Mouse (Mus musculus): ENCODE results near the gene Kcnk5. TPM values are rescaled to one million over a fixed set of nuclear protein-coding genes. Genes with fewer than 3 reads are reported as not detected.

The Kcnk5 gene
- polyA plus RNA-seq, 1 experiment = 20.4 TPM

DNA sequence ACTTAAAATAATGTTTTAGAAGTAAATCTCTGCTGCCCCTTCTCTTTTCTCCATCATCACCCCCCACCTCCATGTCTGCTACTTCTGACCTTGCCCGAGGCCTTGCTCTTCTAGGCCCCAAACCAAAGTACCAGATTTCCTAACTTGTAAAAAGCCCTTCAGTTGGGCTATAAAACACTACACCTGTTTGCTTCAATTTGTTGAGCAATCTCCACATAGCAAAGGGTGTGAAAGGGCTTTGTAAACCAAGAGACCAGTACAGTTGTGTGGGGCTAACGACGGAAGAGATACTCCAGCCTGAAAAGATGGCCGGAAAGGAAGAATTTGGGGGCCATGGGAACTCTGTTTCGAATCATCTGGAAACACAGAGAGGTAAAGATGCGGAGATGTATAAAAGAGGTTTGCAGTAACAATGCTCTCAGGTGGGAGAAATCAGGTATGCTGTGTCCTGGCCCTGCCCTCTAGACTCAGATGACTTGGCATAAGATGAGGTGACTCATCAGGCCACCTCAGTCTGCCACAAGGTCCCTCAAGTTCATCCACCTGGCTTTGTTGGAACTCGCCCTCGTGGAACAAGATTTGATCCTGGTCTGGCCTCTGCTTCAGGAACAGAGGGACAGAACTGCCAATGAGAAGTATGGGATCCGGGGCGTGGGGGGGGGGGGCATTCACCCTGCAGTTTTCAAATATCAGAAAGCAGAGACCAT, 46.5 kb downstream of the Kcnk5 start:
- peak; percentile 70 for DNase-seq (ENCODE audit: low read depth, low spot score)
- WGBS = 38% methylated on average over 10 of the region's 10 CpGs

DNA sequence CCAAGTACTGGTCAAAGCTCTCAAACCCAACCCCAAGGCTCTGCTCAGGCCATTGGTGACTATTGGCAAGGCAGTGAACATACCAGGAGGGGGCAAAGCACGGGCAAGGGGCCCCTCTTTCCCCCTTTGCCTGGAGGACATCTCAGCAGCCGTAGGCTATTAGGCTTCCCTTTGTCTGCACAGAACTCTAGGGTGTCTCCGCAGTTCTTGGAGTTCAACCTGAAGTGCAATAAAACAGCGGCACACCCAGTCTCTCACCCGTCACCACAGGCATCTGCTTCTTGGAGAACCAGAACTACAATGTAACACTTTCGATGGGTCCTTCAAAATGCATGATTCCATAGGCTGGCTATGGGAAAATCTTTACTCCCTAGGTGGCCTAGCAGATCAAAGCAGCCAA, 53.4 kb downstream of the Kcnk5 start:
- no peak for DNase-seq (ENCODE audit: low read depth, low spot score)
- 26% methylated on average over 6 of the region's 6 CpGs for WGBS

DNA sequence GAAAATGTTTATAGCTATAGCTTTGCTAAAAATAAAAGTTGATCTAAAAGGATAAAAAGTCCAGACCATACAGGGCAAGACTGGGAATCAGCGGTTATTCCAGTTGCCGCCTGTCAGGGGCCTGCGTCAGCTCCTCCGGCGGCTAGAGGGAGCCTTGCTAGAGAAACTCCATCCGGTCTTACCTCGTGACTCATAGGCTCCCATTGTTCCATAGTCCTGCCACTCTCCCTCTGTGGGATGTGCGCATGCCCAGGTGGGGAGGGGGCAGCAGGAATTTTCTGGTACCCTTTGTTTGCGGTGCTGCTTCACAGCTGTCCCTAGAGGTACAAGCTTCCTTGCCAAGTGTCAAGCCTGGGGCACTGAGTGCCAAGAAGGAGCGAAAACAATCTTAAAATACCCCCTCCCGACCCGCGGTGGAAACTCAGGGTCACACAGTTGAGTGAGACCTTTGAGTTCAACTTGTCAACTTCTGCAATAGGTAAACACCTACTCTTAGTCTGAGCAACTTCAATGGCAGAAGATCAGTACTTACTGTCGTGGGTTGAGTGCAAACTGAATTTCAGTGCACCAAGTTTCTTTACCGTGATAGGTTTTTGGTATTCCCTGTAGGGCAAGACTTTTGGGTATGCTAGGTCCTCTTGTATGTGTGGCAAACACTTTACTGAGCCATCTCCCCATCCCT, 54.1 kb downstream of the Kcnk5 start:
- 59% methylated on average over 15 of the region's 15 CpGs for WGBS
- DNase-seq (ENCODE audit: low read depth, low spot score) = no peak

DNA sequence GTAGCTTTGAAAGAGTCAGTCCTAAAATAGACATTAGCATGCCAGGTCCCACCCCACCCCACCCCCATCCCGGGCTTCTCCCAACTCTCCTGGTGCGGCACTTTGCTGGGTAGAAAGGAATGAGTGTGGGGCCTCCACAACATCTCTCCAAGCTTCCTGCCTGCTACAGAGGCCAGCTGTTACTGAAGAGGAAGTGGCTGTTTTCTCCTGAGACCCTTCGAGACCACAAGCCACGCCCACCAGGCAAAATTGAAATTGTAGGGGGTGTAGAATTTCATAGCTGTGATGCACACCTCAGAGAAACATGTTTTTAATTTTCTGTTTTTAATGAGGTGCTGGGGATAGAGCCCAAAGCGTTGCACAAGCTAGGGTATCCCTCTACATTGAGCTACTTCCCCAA, 60.7 kb downstream of the Kcnk5 start:
- no peak for DNase-seq (ENCODE audit: low read depth, low spot score)
- 67% methylated on average over 5 of the region's 5 CpGs for WGBS

DNA sequence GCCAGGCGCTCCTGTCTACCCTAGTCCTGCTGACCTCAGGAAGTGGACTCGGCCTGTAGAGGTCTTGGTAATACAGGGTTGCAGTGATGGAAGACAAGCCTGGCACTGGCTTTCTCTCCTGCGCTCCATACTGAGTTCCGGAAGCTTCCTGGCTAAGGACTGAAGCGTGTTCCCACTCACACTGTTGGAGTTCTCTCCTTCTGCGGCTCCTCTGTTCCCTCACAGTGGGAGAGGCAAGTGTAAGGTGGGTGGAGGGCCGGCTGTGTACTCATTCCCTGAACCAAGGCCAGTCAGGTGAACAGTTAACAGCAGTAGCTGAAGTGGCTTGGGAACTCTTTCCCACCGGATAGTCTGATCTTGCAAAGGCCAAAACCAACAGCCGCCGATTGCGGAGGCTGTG, 61.6 kb downstream of the Kcnk5 start:
- no peak for DNase-seq (ENCODE audit: low read depth, low spot score)
- WGBS = 94% methylated on average over 11 of the region's 11 CpGs

DNA sequence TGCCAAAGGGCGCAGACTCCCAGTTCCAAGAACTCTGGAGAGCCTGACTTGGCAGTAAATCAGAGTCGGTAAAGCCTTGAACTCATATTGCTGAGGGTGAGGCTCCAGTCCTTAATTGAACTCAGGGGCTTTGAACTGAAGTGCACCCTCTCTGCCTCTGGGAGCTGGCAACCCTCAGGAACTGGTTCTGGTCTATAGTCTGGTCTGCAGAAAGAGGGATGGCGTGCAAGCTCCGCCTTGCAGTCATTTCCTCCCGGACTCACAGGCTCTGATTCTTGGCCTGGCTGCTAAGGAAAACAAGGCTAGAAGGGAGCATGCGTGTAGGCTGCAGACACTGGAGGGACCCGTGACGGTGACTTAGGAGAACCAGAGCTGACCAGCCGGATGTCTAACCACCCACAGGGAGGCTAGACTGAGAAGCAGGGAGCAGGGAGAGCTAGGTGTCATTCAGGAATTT, 65.4 kb downstream of the Kcnk5 start:
- no peak for DNase-seq (ENCODE audit: low read depth, low spot score)
- 15% methylated on average over 9 of the region's 9 CpGs for WGBS

DNA sequence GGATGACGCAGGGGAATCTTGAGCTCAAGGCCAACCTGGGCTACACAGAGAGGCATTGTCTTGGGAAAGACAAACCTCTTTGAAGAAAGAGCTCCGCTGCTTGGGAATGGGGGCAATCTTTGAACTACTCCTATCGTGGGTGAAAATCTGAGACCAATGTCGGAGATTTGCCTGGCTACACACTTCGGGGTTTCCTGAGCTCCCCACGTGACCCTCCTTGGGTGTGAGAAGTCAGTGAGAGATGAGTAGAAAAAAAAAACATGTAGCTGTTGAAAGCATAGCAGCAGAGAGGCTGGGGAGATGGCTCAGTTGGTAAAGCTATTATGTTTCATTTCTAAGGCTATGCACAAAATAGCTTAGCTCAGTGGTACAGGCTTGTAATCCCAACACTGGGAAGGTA, 66.7 kb downstream of the Kcnk5 start:
- DNase-seq (ENCODE audit: low read depth, low spot score) = no peak
- 88% methylated on average over 6 of the region's 6 CpGs for WGBS

DNA sequence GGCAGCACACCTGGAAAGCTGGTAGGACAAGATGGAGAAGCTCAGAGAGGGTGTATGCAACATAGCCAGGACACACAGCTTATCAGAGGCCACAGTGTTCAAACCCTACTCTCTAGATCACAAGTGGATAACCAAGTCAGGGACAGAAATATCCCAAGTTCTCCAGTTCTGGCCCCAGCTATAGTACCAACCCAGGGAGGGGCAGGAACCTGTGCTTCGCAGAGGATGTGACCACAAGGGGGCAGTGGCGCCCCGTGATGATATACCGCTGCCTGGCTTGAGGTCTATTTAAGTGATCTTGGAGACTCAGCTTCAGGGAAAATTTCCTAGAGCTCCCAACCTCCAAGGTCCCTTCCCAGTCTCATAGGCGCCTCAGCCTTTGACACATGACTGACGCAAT, 67.6 kb downstream of the Kcnk5 start:
- DNase-seq (ENCODE audit: low read depth, low spot score) = no peak
- WGBS = 2% methylated on average over 6 of the region's 6 CpGs

DNA sequence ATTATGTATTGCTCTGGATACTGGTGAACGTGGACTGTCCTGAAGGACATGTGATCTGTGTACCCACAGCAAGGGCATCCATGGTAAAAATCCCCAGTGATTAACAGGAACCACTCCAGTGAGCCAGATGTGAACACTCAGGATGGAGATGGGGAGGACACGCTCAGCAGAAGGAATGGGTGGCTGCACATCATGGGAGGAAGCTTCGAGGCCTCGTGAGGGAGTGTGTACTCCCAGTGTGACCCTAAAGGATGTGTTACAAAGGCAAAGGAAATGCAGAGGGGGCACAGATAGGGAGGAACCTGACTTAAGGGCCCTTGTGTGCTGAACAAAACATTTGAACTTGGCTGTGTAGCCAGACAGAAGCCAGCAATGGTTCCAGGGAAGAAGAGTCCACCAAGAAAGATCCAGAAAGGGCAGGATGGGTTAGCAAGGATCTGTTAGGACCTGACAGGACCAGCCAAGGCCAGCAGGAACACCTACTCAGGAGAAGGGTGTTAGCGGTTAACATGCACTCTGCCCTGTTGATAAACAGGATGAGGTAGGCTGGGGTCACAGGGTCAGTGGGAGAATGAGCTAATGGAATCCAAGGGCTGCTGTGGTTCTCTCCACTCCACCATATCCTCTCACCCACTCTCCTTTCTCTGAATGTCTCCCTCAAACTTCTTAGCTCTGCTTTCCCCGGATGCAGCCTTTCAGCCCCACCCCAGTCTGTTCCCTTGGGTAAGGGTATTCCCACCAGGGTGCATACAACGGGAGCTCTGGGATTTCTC, 68.2 kb downstream of the Kcnk5 start:
- no peak for DNase-seq (ENCODE audit: low read depth, low spot score)
- 54% methylated on average over 7 of the region's 7 CpGs for WGBS

DNA sequence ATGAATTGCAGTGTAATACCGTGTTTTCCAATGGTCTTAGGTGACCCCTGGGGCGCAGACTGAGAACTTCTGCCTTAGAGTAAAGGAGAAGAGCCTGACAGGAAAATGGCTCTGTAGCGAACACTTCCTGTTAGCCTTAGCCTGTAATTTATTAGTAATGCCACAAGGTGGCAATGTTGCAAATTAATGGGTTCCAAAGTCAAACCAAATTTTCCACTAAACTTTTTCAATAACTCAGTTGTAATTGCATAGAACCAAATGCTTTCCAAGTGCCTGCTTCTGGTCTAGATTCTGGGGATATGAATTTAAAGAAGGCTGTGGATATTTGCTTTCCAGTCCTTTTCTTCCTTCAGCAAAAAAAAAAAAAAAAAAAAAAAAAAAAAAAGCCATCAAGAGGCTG, 69.4 kb downstream of the Kcnk5 start:
- no peak for DNase-seq (ENCODE audit: low read depth, low spot score)
- 88% methylated on average over 3 of the region's 3 CpGs for WGBS

DNA sequence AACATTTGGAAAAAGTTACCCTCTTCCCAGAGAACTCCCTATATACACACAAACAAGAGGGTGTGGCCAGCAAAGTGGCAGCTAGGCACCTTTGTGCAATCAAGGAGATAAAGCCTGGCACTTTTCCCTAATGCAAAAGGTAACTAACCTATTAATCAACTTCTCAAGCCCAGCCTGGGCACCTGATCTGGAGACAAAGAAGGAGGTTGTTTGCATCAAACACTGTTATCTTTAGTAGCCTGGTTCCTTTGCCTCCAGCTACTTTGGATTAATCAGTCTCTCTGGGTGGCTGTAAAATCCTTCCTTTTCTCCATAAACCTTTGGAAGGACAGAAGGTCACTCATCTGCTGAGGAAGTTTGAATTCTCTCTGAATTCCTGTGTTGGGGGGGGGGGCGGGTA, 70.7 kb downstream of the Kcnk5 start:
- 20% methylated on average over 1 of the region's 1 CpGs for WGBS
- no peak for DNase-seq (ENCODE audit: low read depth, low spot score)

DNA sequence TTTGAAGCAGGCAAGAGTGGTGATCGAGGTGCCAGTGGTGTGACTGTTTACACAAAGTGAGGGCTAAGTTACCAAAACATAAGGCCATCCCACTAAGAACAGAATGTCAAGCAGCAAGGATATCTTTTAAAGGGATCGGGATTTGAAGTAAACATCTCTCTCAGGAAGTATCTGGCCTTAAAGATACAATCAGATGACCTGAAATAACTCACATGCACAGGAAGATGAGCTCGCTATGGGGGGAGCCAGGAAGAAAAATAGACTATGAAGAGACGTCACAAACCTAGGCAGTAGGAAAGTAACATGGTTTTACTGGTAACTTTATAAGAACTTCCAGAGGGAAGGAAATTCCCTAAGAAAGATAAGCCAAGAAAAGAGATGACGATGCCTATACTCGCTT, 75.3 kb downstream of the Kcnk5 start:
- DNase-seq (ENCODE audit: low read depth, low spot score) = no peak
- 70% methylated on average over 6 of the region's 6 CpGs for WGBS

DNA sequence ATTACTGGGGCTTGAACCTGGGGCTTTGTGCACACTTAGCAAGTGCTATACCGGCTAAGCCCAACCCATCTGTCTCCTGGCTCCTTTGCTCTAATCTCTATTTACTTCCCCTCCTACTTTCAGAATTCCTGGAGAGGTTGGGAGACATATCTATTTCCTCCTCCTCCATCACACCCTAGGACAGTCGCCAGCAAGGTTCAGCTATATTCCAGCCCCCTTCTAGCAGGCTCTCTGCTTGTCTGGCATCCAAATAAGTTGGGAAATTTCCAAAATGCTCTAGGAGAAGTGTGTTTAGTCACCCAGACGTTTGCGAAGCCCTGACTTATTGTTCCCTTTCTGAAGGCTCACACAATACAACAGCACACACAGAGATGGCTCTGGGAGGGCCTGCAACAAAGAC, 78.4 kb downstream of the Kcnk5 start:
- no peak for DNase-seq (ENCODE audit: low read depth, low spot score)
- WGBS = 21% methylated on average over 4 of the region's 4 CpGs

DNA sequence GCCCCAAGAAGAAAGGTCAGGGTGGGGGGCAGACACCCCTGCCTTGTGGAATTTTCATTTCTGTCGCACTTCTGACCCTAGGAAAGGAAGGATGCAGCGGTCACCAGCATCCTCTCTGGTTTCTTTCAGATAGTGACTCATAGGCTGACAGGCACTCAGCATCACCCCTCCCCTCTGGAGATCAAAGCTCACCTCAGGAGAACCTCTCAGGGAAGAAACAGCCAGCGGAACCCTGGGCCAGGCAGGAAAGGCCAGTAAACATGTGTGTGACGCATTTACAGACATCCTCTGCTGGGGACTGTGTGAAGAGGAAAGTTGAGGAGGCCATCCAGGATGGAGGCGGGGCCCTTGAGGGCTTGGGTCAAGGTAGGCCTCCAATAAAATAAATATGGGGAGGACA, 83.5 kb downstream of the Kcnk5 start:
- 30% methylated on average over 5 of the region's 5 CpGs for WGBS
- DNase-seq (ENCODE audit: low read depth, low spot score) = no peak

DNA sequence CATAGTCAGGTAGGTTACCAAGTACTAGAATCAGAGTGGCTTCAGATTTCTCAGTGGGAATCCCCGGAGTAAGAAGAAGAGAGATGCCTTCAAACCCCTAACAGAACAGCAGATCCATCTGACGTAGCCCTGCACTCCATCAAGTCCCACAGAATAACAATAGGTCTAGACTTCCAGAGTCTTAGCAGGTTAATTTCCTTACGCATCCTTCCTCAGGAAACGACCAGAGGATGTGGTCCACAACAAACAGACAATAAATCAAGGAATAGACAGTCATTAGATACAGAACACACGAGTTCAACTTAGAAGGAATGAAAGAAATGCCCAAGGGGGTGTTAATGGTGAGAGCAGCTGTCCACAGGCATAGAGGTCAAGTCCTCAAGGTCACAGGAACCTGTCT, 86.7 kb downstream of the Kcnk5 start:
- DNase-seq (ENCODE audit: low read depth, low spot score) = no peak
- WGBS = 34% methylated on average over 5 of the region's 5 CpGs

DNA sequence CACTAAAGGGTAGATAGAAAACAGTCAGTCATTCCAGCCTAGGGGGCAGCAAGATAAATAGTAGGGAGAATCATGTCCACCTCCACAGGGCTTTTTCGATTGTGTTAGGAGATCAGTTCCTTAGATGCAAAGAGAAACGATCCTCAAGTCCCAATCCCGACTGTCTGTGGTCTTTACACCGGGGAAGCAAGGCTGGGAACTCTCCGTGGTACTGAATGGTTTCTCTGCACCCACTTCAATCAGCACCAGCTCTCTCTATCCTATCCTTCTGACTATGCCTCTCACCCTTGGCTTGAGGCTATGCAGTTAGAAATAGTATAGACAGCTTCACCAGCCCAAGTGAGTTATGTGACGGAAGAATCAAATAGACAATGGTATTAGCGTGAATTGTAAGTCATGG, 88.1 kb downstream of the Kcnk5 start:
- 16% methylated on average over 7 of the region's 7 CpGs for WGBS
- no peak for DNase-seq (ENCODE audit: low read depth, low spot score)

Other genes starting within 250 kb of the Kcnk5 start
- gene Gng2, start 204.2 kb downstream of the Kcnk5 start, polyA plus RNA-seq (2012; rRNA removed) = 12.0 and 12.8 TPM in 2 replicates
- 7.8 and 8.3 TPM in 2 replicates for gene Saysd1, start 43.3 kb downstream of the Kcnk5 start, polyA plus RNA-seq (2012; rRNA removed)
- gene Kcnk16, start 87.4 kb upstream of the Kcnk5 start, polyA plus RNA-seq (2012; rRNA removed) = 0.55 and 0.64 TPM in 2 replicates
- gene Nudt13, start 112.9 kb upstream of the Kcnk5 start, polyA plus RNA-seq (2012; rRNA removed) = 10.0 and 14.3 TPM in 2 replicates
- 14.5 and 17.1 TPM in 2 replicates for gene Ecd, start 166.3 kb upstream of the Kcnk5 start, polyA plus RNA-seq (2012; rRNA removed)
- 21.3 and 28.7 TPM in 2 replicates for gene Fam149b, start 166.4 kb upstream of the Kcnk5 start, polyA plus RNA-seq (2012; rRNA removed)
- 14.7 and 20.4 TPM in 2 replicates for gene Dnajc9, start 207.1 kb upstream of the Kcnk5 start, polyA plus RNA-seq (2012; rRNA removed)
- 40.4 and 46.0 TPM in 2 replicates for gene Mrps16, start 211.8 kb upstream of the Kcnk5 start, polyA plus RNA-seq (2012; rRNA removed)

Measured in large intestine, adult 2 months (tissue).